13 mouse cellular contexts compared by ENCODE assay signal in genomic region chr14:46240046-46240800, GRCm38 (mm10).
DNase-seq lines count a peak whose midpoint lies in the region; ATAC-seq and TF ChIP-seq lines count a peak whose summit lies in the region.
"Had no signal": no experiment of that assay in that cellular context is flagged by ENCODE, and none has a peak within 500 bp of the region (broad histone marks: within the 10 kb centered on the region; RNA-seq: fewer than 3 reads in every experiment).

No protein-coding gene starts in this region.

- no peak for TF ChIP-seq CTCF in liver, postnatal 0 days (IDR thresholded peaks at IDR 0.05; ENCODE audit: low read depth)
- TF ChIP-seq CTCF in embryonic fibroblast, embryonic 13.5 days (IDR thresholded peaks at IDR 0.05; ENCODE audit: borderline replicate concordance, insufficient read depth, low read length) = no peak

- 0 out of 2 replicates have a peak, but pooled peaks cover 3% of the 10 kb centered on the region for H3K9me3 ChIP-seq in liver, postnatal 0 days (ENCODE audit: low read length)
- no peaks in the 10 kb centered on the region for H3K9me3 ChIP-seq in liver, embryonic 11.5 days (ENCODE audit: control insufficient read depth, low read length)
- H3K9me3 ChIP-seq in heart, embryonic 15.5 days (replicated peaks) = no peaks in the 10 kb centered on the region
- H3K9me3 ChIP-seq in limb, embryonic 13.5 days = no peaks in the 10 kb centered on the region
- H3K9me3 ChIP-seq: hindbrain, embryonic 15.5 days had no signal

- H3K36me3 ChIP-seq in liver, postnatal 0 days (replicated peaks; ENCODE audit: insufficient read depth, low read length) = no peaks in the 10 kb centered on the region
- no peaks in the 10 kb centered on the region for H3K36me3 ChIP-seq in liver, embryonic 11.5 days (ENCODE audit: control insufficient read depth, insufficient read depth, low read length)
- no peaks in the 10 kb centered on the region for H3K36me3 ChIP-seq in heart, embryonic 15.5 days
- H3K36me3 ChIP-seq in limb, embryonic 13.5 days = no peaks in the 10 kb centered on the region
- H3K36me3 ChIP-seq: hindbrain, embryonic 15.5 days had no signal

- no peak overlapping the region for H3K4me3 ChIP-seq in liver, postnatal 0 days (ENCODE audit: low read depth, low read length)
- H3K4me3 ChIP-seq in liver, embryonic 11.5 days (ENCODE audit: low read depth, low read length) = no peak overlapping the region
- H3K4me3 ChIP-seq in embryonic fibroblast, embryonic 13.5 days (ENCODE audit: insufficient read depth, low read length) = no peak overlapping the region
- H3K4me3 ChIP-seq in heart, embryonic 15.5 days = no peak overlapping the region
- H3K4me3 ChIP-seq in limb, embryonic 13.5 days = no peak overlapping the region
- H3K4me3 ChIP-seq: hindbrain, embryonic 15.5 days had no signal

- no peak overlapping the region for H3K4me2 ChIP-seq in liver, postnatal 0 days (ENCODE audit: low read depth, low read length)
- no peak overlapping the region for H3K4me2 ChIP-seq in liver, embryonic 11.5 days
- H3K4me2 ChIP-seq in heart, embryonic 15.5 days = 0 out of 2 replicates have a peak overlapping the region, but pooled peaks have one; percentile 5
- H3K4me2 ChIP-seq in limb, embryonic 13.5 days (replicated peaks) = no peak overlapping the region
- H3K4me2 ChIP-seq: hindbrain, embryonic 15.5 days had no signal

- DNase-seq in liver, postnatal 0 days = no peak
- no peak for DNase-seq in liver, embryonic 11.5 days (ENCODE audit: low spot score)
- DNase-seq in right cerebral cortex, postnatal 14 days = no peak
- no peak for DNase-seq in embryo, embryonic 9.5 days (ENCODE audit: extremely low spot score)
- DNase-seq: adrenal gland, adult 8-10 months; cerebellum, adult 8-10 months; left cerebral cortex, postnatal 4 days; retina, postnatal 1 day had no signal

- no peak for TF ChIP-seq POLR2A in embryonic fibroblast, embryonic 13.5 days (IDR thresholded peaks at IDR 0.05; ENCODE audit: low read depth, low read length)

- no peaks in the 10 kb centered on the region for H3K27me3 ChIP-seq in liver, postnatal 0 days (ENCODE audit: insufficient read depth, low read length)
- no peaks in the 10 kb centered on the region for H3K27me3 ChIP-seq in liver, embryonic 11.5 days (replicated peaks; ENCODE audit: control insufficient read depth, insufficient read depth, low read length)
- H3K27me3 ChIP-seq in heart, embryonic 15.5 days = no peaks in the 10 kb centered on the region
- H3K27me3 ChIP-seq in limb, embryonic 13.5 days = no peaks in the 10 kb centered on the region
- H3K27me3 ChIP-seq: hindbrain, embryonic 15.5 days had no signal

- 72% methylated on average over 15 of the region's 15 CpGs for WGBS in liver, postnatal 0 days (ENCODE audit: insufficient replicate concordance)
- WGBS in liver, embryonic 11.5 days = 78% methylated on average over 15 of the region's 15 CpGs
- 45% methylated on average over 15 of the region's 15 CpGs for WGBS in heart, embryonic 15.5 days
- WGBS in limb, embryonic 13.5 days = 67% methylated on average over 15 of the region's 15 CpGs

- H3K4me1 ChIP-seq in liver, postnatal 0 days (ENCODE audit: insufficient read depth) = peaks cover 7% of the 10 kb centered on the region
- H3K4me1 ChIP-seq in liver, embryonic 11.5 days (replicated peaks; ENCODE audit: control insufficient read depth, insufficient read depth, low read length) = no peaks in the 10 kb centered on the region
- H3K4me1 ChIP-seq in embryonic fibroblast, embryonic 13.5 days (ENCODE audit: control insufficient read depth, insufficient read depth, low read length) = 0 out of 2 replicates have a peak, but pooled peaks cover 4% of the 10 kb centered on the region
- H3K4me1 ChIP-seq in heart, embryonic 15.5 days (replicated peaks) = peaks cover 7% of the 10 kb centered on the region
- peaks cover 6% of the 10 kb centered on the region; the same call in 1 of the 2 replicates for H3K4me1 ChIP-seq in limb, embryonic 13.5 days
- H3K4me1 ChIP-seq: hindbrain, embryonic 15.5 days had no signal

- H3K9ac ChIP-seq in liver, postnatal 0 days (replicated peaks) = no peak overlapping the region
- no peak overlapping the region for H3K9ac ChIP-seq in liver, embryonic 11.5 days (ENCODE audit: low read depth, low read length)
- H3K9ac ChIP-seq in heart, embryonic 15.5 days = no peak overlapping the region
- no peak overlapping the region for H3K9ac ChIP-seq in limb, embryonic 13.5 days
- H3K9ac ChIP-seq: hindbrain, embryonic 15.5 days had no signal

- no peak overlapping the region for H3K27ac ChIP-seq in liver, postnatal 0 days (ENCODE audit: low read depth)
- no peak overlapping the region for H3K27ac ChIP-seq in liver, embryonic 11.5 days (ENCODE audit: low read depth, low read length)
- peak overlapping the region; percentile 22 for H3K27ac ChIP-seq in embryonic fibroblast, embryonic 13.5 days (ENCODE audit: insufficient read depth, low read length)
- H3K27ac ChIP-seq in heart, embryonic 15.5 days = no peak overlapping the region; the same call in 1 of the 2 replicates
- no peak overlapping the region; the same call in 1 of the 2 replicates for H3K27ac ChIP-seq in limb, embryonic 13.5 days
- H3K27ac ChIP-seq: hindbrain, embryonic 15.5 days had no signal

- no peak for ATAC-seq in liver, postnatal 0 days
- ATAC-seq in liver, embryonic 11.5 days (replicated peaks; ENCODE audit: low FRiP score) = no peak
- ATAC-seq in heart, embryonic 15.5 days (replicated peaks; ENCODE audit: insufficient number of reproducible peaks, insufficient read depth, low FRiP score, low read depth) = peak; percentile 60; the same call in 1 of the 2 replicates
- ATAC-seq in limb, embryonic 13.5 days (ENCODE audit: low FRiP score, low read depth) = peak; percentile 66; the same call in 1 of the 2 replicates
- ATAC-seq: midbrain, embryonic 16.5 days had no signal

- 0 out of 2 replicates have a peak, but pooled peaks have one; percentile 13 for TF ChIP-seq EP300 in liver, postnatal 0 days (IDR thresholded peaks at IDR 0.05; ENCODE audit: low read depth)

Comparison
In these comparisons a context has a peak if more than half of its experiments do, and no peak if none do; other contexts are left out.
1. ATAC-seq: peak in heart, embryonic 15.5 days (single experiment) and limb, embryonic 13.5 days (single experiment); none in liver, postnatal 0 days (single experiment) and liver, embryonic 11.5 days (single experiment).